Mouse (Mus musculus) testis, adult 2 months (tissue): ENCODE results near the gene Zc3h12a.

Source experiments
- CTCF ChIP-seq: fragments of 200-500 bp; IDR thresholded peaks from 2 replicates; pipeline ENCODE4 v1.5.1; 2012; ENCODE audit warnings: low read depth, mild to moderate bottlenecking, inconsistent platforms, low read length, moderate library complexity; ENCODE audit not compliant: control insufficient read depth, insufficient read depth, insufficient replicate concordance
- POLR2A ChIP-seq: fragments of 200-500 bp; IDR thresholded peaks from 2 replicates; pipeline ENCODE4 v1.6.1; 2012; ENCODE audit warnings: low read depth, mild to moderate bottlenecking, inconsistent platforms, low read length, moderate library complexity; ENCODE audit not compliant: control insufficient read depth

DNA sequence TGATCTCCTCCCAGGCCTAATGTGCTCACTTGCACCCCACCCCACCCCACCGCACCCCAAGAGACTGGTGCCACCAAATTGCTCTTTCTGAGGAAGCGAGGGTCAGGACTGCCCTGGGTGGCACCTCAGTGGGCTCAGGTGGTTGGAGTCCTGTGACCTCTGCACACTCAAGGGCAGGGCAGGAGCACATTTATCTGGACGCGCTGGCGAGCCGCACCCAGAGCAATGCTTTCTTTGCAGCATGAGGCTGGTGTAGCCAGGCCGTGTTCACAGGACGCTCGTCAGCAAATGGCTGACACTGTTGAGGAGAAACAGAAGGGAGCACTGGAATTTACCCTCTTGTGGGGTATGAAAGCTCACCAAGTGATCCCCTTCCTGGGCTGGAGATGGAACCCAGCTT is 22.3 kb downstream of the Zc3h12a start:
- no peak for TF ChIP-seq CTCF
- no peak for TF ChIP-seq POLR2A
